Mouse (Mus musculus): Measurements from ENCODE around the gene Fbxo5. TPM values are rescaled to one million over a fixed set of nuclear protein-coding genes. Genes with fewer than 3 reads are reported as not detected.

Gene Fbxo5
- polyA plus RNA-seq, 1 experiment from 2014 or later = 67.4 TPM

DNA sequence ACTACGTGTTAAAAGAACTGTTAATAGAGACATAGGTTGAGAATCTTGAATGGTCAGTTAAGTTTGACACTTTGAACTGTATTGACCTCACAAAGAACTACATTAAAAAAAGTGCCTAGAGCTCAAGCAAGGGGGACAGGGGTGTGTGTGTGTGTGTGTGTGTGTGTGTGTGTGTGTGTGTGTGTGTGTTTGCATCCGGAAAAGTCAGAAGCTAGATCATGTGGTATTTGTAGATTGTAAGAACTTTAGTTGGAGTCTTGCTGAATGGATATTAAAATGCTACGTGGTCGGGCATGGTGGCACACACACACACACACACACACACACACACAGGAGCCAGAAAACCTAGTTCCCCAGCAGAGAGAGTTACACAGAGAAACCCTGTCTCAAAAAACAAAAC lies 1.6 kb upstream of the Fbxo5 start:
- Histone ChIP-seq H3K9me3 (no peaks in the 10 kb centered on the region), H3K9ac (no peak overlapping the region), H3K36me3 (peaks cover 14% of the 10 kb centered on the region), H3K27me3 (no peaks in the 10 kb centered on the region), H3K27ac (no peak overlapping the region), H3K4me2 (replicated peaks) (no peak overlapping the region; the same call in 1 of the 2 replicates), H3K4me3 (no peak overlapping the region), H3K4me1 (peaks cover 24% of the 10 kb centered on the region)
- 74% methylated on average over 4 of the region's 4 CpGs for WGBS
- no peak for ATAC-seq (ENCODE audit: low FRiP score, low read depth)

DNA sequence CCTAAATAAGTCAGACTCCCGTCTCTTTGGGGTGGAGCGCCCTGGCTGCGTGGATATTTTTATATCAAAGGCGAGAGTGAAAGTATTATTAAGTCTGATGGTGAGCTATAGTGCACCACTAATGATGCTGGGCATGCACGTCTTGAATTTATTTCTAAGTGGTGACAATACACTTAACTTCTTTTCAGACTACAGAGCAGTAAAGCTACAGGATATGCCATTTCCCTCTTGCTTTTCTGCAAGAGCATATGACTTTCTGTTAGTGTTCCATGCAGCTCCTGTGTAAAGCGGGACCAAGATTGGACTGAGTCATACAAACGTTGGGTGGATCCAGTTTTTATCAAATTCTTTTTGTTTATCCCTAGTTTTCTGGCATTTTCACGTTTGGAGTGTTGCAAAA lies 1.0 kb upstream of the Fbxo5 start:
- no peak for ATAC-seq (ENCODE audit: low FRiP score, low read depth)
- peak overlapping the region; percentile 65 for H3K4me2 ChIP-seq (replicated peaks)
- peaks cover 14% of the 10 kb centered on the region for H3K36me3 ChIP-seq
- WGBS = 18% methylated on average over 8 of the region's 8 CpGs
- H3K27ac ChIP-seq = peak overlapping the region; percentile 86
- H3K9ac ChIP-seq = peak overlapping the region; percentile 60
- no peaks in the 10 kb centered on the region for H3K9me3 ChIP-seq
- H3K4me3 ChIP-seq = peak overlapping the region; percentile 83
- peaks cover 29% of the 10 kb centered on the region for H3K4me1 ChIP-seq
- H3K27me3 ChIP-seq = no peaks in the 10 kb centered on the region

DNA sequence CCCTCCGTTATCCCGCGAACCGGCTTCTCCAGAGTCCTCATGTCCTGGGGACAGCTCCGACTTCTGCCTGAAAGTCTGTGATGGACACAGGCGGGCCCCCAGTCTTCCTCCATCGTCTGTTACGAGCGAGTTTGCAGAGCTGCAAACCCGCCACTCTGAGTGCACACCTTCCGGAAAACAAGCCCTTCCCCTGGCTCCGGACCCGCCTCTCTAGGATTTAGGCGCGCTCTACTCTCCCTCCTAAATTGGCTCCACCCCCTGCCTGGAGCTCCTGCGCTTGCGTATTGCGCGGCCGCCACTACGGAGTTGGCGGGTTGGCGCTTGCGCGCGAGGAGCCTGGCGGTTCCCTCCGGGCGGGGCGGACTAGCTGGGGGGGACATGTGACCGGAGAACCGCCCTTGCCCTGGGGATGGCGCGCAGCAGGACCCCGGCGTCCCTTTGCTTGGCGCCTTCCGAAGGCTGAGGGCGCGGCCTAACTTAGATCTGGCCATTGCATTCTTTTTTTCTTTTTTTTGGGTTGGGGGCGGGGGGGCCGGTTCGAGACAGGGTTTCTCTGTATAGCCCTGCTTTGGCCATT lies 419 bp upstream of the Fbxo5 start:
- Histone ChIP-seq H3K27ac (peak overlapping the region; percentile 86), H3K36me3 (peaks cover 19% of the 10 kb centered on the region), H3K27me3 (no peaks in the 10 kb centered on the region), H3K9ac (peak overlapping the region; percentile 69), H3K9me3 (no peaks in the 10 kb centered on the region), H3K4me3 (peak overlapping the region; percentile 83), H3K4me1 (peaks cover 30% of the 10 kb centered on the region), H3K4me2 (replicated peaks) (peak overlapping the region; percentile 65)
- ATAC-seq (ENCODE audit: low FRiP score, low read depth) = peak; percentile 96
- under 1% methylated on average over 43 of the region's 43 CpGs for WGBS

DNA sequence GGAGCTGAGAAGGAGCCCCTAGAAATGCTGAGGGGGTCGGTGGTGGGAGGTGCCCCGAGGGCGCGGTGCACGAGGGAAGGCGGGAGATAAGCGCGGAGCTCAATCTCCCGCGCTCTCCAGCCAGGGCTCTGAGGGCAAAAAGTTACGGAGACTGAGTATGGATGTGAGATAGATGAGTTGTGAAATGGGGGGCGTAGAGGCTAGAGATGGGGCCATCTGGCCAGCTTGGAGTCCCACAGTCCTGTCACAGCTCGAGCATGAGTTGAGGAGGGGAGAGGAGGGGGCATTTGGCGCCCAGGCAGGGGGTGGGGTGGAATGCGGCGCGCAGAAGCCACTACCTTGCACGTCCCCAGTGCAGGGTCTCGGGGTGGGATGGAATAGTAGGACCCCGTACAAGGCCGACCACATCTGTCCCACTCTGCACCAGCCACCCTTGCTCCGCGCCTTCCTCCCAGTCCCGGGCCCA lies 676 bp downstream of the Fbxo5 start:
- Histone ChIP-seq H3K27ac (peak overlapping the region; percentile 77), H3K27me3 (no peaks in the 10 kb centered on the region), H3K36me3 (peaks cover 30% of the 10 kb centered on the region), H3K9ac (peak overlapping the region; percentile 78), H3K4me3 (peak overlapping the region; percentile 83), H3K4me2 (replicated peaks) (peak overlapping the region; percentile 98), H3K4me1 (peaks cover 30% of the 10 kb centered on the region), H3K9me3 (no peaks in the 10 kb centered on the region)
- ATAC-seq (ENCODE audit: low FRiP score, low read depth) = peak; percentile 21
- 0% methylated on average over 24 of the region's 24 CpGs for WGBS

DNA sequence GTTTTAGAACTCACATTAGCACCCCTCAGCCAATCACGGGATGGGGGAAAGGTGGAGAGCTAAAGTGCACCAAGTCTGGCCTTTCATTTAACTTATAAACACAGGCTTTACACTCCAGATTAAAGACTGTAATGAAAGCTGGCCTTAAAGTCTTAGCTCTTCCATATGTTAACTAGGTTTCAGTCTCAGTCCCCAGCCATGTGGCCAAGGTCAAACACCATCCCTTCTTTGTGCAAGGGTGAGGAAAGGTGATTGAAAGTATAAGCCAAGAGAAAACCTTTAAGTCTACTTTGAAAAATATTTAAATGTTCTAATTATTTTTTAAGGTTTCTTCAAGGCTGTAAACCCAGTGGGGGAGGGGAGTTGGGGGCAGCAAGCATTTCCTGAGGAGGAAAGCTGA lies 1.7 kb downstream of the Fbxo5 start:
- Histone ChIP-seq H3K4me2 (replicated peaks) (peak overlapping the region; percentile 98), H3K9me3 (no peaks in the 10 kb centered on the region), H3K27ac (no peak overlapping the region), H3K27me3 (no peaks in the 10 kb centered on the region), H3K36me3 (peaks cover 34% of the 10 kb centered on the region), H3K9ac (peak overlapping the region; percentile 66), H3K4me3 (peak overlapping the region; percentile 83), H3K4me1 (peaks cover 30% of the 10 kb centered on the region)
- ATAC-seq (ENCODE audit: low FRiP score, low read depth) = no peak
- 0% methylated on average over 1 of the region's 1 CpGs for WGBS

DNA sequence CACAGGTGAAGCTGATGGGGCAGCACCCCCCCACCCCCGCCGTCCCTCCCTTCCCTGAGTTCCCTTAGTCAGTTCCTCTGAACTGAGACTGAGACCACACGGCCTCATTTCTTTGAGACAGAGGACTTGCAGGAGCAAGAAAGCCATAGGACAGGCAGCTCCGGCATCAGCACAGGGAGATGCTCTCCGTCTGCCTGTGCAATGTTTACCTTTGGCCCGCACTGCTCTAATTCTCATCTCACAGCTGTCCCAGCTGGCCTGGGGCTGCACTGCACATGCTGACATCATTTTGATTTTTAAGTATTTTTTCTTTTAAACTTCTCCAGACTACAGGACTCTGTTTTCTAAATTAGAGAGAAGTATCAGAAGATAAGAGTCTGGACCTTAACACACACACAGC lies 2.5 kb downstream of the Fbxo5 start:
- Histone ChIP-seq H3K36me3 (peaks cover 42% of the 10 kb centered on the region), H3K4me1 (peaks cover 30% of the 10 kb centered on the region), H3K9me3 (no peaks in the 10 kb centered on the region), H3K9ac (peak overlapping the region; percentile 66), H3K27me3 (no peaks in the 10 kb centered on the region), H3K4me2 (replicated peaks) (peak overlapping the region; percentile 98), H3K27ac (no peak overlapping the region), H3K4me3 (peak overlapping the region; percentile 83)
- ATAC-seq (ENCODE audit: low FRiP score, low read depth) = no peak
- 27% methylated on average over 6 of the region's 6 CpGs for WGBS

DNA sequence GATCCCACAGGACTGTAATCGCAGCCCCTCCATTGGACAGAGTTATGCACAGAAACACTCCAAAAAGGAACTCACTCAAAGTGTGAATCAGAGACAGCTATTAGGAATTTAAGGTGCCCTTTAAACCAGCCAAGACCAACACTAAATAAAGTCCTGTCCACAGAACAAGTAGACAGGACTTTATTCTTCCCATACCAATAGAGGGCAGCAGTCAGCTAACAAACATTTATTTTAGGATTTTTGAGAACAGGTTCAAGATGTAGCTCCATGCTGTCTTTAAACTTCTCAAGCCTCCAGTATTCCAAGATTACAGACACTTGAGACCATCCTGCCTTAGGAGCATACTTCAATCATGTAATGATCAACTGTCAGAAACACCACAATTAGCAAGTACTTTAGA lies 4.9 kb downstream of the Fbxo5 start:
- Histone ChIP-seq H3K27me3 (no peaks in the 10 kb centered on the region), H3K9ac (no peak overlapping the region), H3K4me1 (peaks cover 25% of the 10 kb centered on the region), H3K4me2 (replicated peaks) (no peak overlapping the region), H3K9me3 (no peaks in the 10 kb centered on the region), H3K36me3 (peaks cover 45% of the 10 kb centered on the region), H3K27ac (no peak overlapping the region), H3K4me3 (no peak overlapping the region)
- ATAC-seq (ENCODE audit: low FRiP score, low read depth) = no peak
- WGBS = 97% methylated on average over 1 of the region's 1 CpGs

DNA sequence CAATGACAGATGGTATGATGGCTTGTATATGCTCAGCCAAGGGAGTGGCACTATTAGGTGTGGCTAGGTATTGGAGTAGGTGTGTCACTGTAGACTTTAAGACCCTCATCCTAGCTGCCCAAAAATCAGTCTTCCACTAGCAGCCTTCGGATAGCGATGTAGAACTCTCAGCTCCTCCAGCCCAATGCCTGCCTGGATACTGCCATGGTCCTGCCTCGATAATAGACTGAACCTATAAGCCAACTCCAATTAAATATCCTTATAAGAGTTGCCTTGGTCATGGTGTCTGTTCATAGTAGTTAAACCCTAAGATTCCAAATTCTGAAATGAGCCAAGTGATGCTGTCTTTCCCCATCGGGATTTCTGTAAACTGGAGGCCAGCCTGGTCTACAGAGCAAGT lies 7.3 kb downstream of the Fbxo5 start:
- Histone ChIP-seq H3K4me1 (peaks cover 17% of the 10 kb centered on the region), H3K27ac (no peak overlapping the region), H3K36me3 (peaks cover 45% of the 10 kb centered on the region), H3K4me2 (replicated peaks) (no peak overlapping the region), H3K27me3 (no peaks in the 10 kb centered on the region), H3K9me3 (no peaks in the 10 kb centered on the region), H3K9ac (no peak overlapping the region), H3K4me3 (no peak overlapping the region)
- 85% methylated on average over 4 of the region's 4 CpGs for WGBS
- no peak for ATAC-seq (ENCODE audit: low FRiP score, low read depth)

DNA sequence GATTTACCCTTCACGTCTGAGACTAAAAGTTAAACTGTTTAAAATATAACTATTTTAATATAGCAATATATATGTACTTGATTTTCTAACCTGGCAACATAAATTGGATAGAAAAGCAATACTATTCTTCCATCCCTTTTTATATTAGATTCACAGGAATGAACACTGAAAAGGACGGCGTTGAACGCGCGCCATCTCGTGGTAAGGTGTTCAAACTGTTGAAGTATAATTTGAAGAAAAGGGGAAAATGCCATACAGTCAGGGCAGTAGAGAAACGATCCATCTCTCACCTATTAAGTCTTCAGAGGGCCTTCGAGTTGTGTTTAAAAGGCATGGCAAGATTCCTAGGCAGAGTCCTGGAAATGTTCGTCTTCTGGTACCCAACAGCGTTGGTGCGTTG lies 14.7 kb downstream of the Fbxo5 start:
- WGBS = 18% methylated on average over 12 of the region's 12 CpGs
- no peaks in the 10 kb centered on the region for H3K9me3 ChIP-seq
- no peak overlapping the region for H3K4me2 ChIP-seq (replicated peaks)
- no peak for ATAC-seq (ENCODE audit: low FRiP score, low read depth)
- H3K9ac ChIP-seq = no peak overlapping the region
- H3K4me1 ChIP-seq = no peaks in the 10 kb centered on the region
- H3K36me3 ChIP-seq = no peaks in the 10 kb centered on the region
- no peaks in the 10 kb centered on the region for H3K27me3 ChIP-seq
- no peak overlapping the region for H3K27ac ChIP-seq
- H3K4me3 ChIP-seq = no peak overlapping the region

DNA sequence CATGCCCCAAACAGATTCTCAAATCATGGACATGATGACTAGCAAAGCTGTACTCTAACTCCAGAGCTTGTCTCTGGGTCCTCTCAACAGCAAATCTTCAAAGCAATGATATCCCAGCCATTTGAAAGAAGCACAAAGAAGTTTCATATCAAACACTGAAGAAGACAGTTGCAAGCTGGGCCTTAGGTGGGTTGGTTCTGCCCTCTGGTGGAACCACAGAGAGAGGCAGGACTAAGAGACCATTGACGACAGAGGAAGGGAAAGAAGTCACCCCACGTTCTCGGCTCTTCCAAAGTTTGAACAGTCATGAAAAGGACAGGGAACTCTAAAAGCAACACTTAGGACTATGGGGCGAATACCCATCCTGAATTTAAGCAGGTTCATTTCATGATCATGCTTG lies 18.5 kb downstream of the Fbxo5 start:
- Histone ChIP-seq H3K9me3 (no peaks in the 10 kb centered on the region), H3K27me3 (no peaks in the 10 kb centered on the region), H3K36me3 (no peaks in the 10 kb centered on the region), H3K4me2 (replicated peaks) (no peak overlapping the region), H3K4me1 (no peaks in the 10 kb centered on the region), H3K27ac (no peak overlapping the region), H3K9ac (no peak overlapping the region), H3K4me3 (no peak overlapping the region)
- ATAC-seq (ENCODE audit: low FRiP score, low read depth) = no peak
- WGBS = 22% methylated on average over 4 of the region's 4 CpGs

Other genes with a start within 250 kb of the Fbxo5 start
- gene Myct1, start 211.8 kb downstream of the Fbxo5 start, polyA plus RNA-seq (2015; fragmentation: Nextera tagmentation; extraction: Ambion mirVana) = 3.8 and 4.1 TPM in 2 replicates
- gene Vip, start 166.4 kb downstream of the Fbxo5 start, polyA plus RNA-seq (2015; fragmentation: Nextera tagmentation; extraction: Ambion mirVana) = 0.09 and 0.17 TPM in 2 replicates
- 15.5 TPM in 2 replicates for gene Mtrf1l, start 18.3 kb upstream of the Fbxo5 start, polyA plus RNA-seq (2015; fragmentation: Nextera tagmentation; extraction: Ambion mirVana)
- 0.79 and 0.86 TPM in 2 replicates for gene Rgs17, start 116.8 kb upstream of the Fbxo5 start, polyA plus RNA-seq (2015; fragmentation: Nextera tagmentation; extraction: Ambion mirVana)